Mouse (Mus musculus) lung, postnatal 10 days (tissue): Measurements from ENCODE around the gene Trmt2a.

Experiments used
- DNase-seq: peaks from one replicate; pipeline ENCODE4 v3.0.0; 2021

Trmt2a gene

GRCm38 (mm10) chr16:18233451-18233850 is 15.0 kb upstream of the Trmt2a start:
- DNase-seq, result no peak

- DNase-seq, result peak; percentile 21
These were observed 14.4 kb upstream of the Trmt2a start for GRCm38 (mm10) chr16:18233919-18234670.

GRCm38 (mm10) chr16:18234671-18235388 is 13.6 kb upstream of the Trmt2a start, which contains the start of gene Zdhhc8:
TSS of gene Zdhhc8 (minus strand) at chr16:18235136.
- DNase-seq, result peak; percentile 85

- DNase-seq, result peak; percentile 69
These were observed 13.0 kb upstream of the Trmt2a start for GRCm38 (mm10) chr16:18235389-18236065.

- DNase-seq, result no peak
These were observed 11.6 kb upstream of the Trmt2a start for GRCm38 (mm10) chr16:18236676-18237501.

GRCm38 (mm10) chr16:18241581-18241980 is 6.9 kb upstream of the Trmt2a start:
- no peak for DNase-seq

GRCm38 (mm10) chr16:18247521-18248399 is 719 bp upstream of the Trmt2a start:
- no peak for DNase-seq

- DNase-seq, result peak; percentile 41
These were observed 987 bp downstream of the Trmt2a start for GRCm38 (mm10) chr16:18249364-18249967.

- no peak for DNase-seq
These were observed 1.8 kb downstream of the Trmt2a start for GRCm38 (mm10) chr16:18250231-18250630.

- DNase-seq, result no peak
These were observed 2.6 kb downstream of the Trmt2a start for GRCm38 (mm10) chr16:18250828-18251790.

GRCm38 (mm10) chr16:18252736-18253135 is 4.3 kb downstream of the Trmt2a start:
- no peak for DNase-seq

GRCm38 (mm10) chr16:18253866-18254265 is 5.4 kb downstream of the Trmt2a start:
- no peak for DNase-seq

GRCm38 (mm10) chr16:18258221-18258620 is 9.7 kb downstream of the Trmt2a start, which contains the start of gene Gm49776:
TSS of gene Gm49776 (minus strand) at chr16:18258321.
- no peak for DNase-seq

GRCm38 (mm10) chr16:18265024-18265423 is 16.5 kb downstream of the Trmt2a start:
- no peak for DNase-seq

- DNase-seq, result peak; percentile 16
These were observed 19.7 kb downstream of the Trmt2a start for GRCm38 (mm10) chr16:18268182-18268581.

GRCm38 (mm10) chr16:18275166-18275565 is 26.7 kb downstream of the Trmt2a start:
- no peak for DNase-seq

- DNase-seq, result peak; percentile 10
These were observed 39.7 kb downstream of the Trmt2a start for GRCm38 (mm10) chr16:18288166-18288565.

GRCm38 (mm10) chr16:18288581-18289061 is 40.1 kb downstream of the Trmt2a start:
- peak; percentile 88 for DNase-seq

GRCm38 (mm10) chr16:18289067-18289588 is 40.6 kb downstream of the Trmt2a start, which contains the start of gene Dgcr8:
TSS of gene Dgcr8 (minus strand) at chr16:18289246.
- DNase-seq, result peak; percentile 99
